Mouse (Mus musculus) telencephalon, adult 2 months (tissue): Measurements from ENCODE around the gene Fzd7.
A peak's percentile ranks its signal among the peaks of the same experiment; 100 is the strongest.

Experiments used
- DNase-seq: peaks from one replicate; pipeline ENCODE4 v3.0.0-alpha.2; 2011; ENCODE audit warnings: low read depth, low spot score

Fzd7 gene

DNA sequence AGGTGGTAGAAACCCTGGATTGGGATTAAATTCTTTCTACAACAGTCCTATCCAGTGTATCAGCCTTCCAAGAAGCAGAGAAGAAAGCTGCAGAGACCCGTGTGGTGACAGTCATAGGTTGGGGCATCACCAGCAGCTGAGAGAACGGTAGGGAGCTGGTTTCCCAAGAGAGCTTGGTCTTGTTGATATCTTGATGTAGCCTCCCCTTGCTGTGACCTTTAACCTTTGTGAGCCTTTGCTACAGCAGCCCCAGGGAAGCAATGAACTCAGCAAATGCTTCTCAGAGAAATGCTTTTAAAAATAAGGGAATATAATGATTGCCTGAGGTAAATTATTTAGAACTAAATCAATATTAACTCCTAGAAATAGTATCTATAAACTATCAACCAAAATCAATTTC lies 20.1 kb downstream of the Fzd7 start:
- no peak for DNase-seq

- no peak for DNase-seq
Observed at GRCm38 (mm10) chr1:59503659-59504301, 21.6 kb downstream of the Fzd7 start.

GRCm38 (mm10) chr1:59504302-59504700 lies 22.1 kb downstream of the Fzd7 start:
- no peak for DNase-seq

DNA sequence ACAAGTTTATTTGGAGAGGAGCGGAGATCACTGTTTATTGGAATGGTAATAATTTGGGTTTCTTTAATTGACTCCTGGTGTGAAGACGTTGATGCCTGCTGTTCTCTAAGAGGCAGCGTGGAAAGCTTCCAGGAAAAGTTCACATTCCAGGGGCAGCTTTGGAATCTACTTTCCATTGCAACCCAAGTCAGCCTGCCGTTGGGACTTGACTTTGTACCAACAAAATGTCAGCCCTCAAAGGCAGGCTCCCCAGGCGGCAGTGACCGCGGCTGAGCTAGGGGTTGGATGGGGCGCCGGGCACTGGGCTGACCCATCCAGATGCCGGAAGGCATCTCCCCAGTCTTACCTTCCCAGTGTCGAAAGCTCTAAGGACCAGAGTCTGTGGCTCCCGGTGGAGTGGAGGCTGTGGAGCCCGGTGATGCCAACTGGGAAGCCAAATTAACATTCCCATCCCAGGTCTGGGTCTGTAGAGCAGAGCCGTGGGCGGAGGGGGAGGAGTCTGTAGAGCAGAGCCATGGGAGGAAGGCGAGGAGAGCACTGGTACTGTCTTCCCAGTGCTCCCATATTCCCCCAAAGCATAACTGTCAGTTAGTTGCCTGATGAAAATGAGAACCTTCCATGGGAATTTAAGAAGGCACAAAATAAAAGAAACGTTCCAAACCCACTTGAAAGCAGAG lies 26.4 kb downstream of the Fzd7 start:
- DNase-seq: no peak

- DNase-seq: no peak
Observed at GRCm38 (mm10) chr1:59511566-59512270, 29.5 kb downstream of the Fzd7 start.

- peak; percentile 19 for DNase-seq
Observed at GRCm38 (mm10) chr1:59516026-59516917, 34.0 kb downstream of the Fzd7 start, which contains the start of gene Gm973. Gm973 (plus strand) TSS chr1:59516264.

DNA sequence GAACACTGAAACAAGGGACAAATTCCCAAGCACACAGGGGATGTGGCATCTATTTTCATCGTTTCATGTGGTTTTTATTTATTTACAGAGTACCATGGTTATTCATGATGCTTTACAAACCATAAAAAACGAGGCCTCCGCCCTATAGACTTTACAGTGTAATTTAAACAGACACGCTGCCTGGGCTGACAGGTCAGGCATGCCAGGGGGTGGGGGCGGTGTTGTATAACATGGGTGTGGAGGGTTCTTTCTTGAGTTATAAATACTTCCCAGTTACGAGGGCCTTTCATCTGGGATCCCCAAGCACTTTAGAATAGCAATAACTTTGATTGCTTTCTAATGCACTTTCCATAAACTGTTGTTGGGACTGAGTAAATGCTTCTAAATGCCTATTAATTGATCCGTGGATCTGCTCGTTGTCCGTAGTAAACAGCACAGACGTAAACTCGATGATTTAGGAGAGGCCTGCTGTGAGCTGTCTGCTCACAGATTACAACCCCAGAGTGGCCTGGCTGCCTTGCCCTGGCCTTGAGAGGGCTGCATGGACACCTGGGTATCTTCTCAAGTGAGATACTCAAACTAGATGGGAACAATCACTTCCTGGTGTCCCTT lies 38.1 kb downstream of the Fzd7 start:
- DNase-seq: no peak

DNA sequence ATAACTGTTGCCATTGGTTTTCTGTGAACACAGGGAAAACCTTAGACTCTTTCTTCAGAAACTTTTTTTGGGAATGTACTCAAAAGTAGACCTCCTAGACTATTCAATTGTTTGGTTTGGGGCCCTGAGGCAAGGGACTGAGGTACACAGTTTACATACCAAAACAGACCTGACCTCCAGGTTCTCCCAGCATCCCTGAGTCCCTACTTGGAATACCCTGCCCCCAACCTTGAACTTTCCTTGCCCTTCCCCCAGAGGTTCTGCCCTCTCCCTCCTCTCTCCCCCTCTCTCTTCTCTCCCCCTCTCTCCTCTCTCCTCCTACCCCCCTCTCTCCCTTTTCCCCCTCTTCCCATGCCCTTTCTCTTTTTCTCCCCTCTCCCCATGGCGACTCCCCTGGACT lies 40.2 kb downstream of the Fzd7 start:
- no peak for DNase-seq

DNA sequence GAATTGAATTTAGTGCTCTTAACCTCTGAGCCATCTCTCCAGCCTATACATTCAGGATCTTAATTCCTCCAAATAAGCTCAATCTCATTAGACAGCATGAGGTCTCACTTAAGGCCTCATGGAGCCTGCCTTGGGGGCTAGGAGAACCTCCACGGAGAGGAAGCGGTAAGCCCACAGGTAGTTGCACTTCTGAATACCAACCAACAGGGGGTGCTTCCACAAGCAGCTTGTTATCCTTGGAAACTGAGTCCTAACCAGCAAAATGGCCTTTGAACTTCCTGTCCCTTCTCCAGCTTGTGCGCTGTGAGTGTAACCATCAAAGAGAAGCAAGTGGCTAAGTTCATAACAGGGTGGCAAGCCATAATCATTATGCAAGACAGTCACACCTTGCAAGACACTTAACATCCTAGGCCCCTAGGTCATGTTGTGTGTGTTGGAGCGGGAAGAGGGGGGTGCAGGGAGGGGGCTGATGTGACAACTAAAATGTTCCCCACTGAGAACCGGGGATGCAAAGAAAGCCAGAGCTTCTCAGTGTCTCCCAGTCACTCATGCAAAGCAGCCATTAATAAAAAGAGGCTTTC lies 41.2 kb downstream of the Fzd7 start:
- DNase-seq: no peak

DNA sequence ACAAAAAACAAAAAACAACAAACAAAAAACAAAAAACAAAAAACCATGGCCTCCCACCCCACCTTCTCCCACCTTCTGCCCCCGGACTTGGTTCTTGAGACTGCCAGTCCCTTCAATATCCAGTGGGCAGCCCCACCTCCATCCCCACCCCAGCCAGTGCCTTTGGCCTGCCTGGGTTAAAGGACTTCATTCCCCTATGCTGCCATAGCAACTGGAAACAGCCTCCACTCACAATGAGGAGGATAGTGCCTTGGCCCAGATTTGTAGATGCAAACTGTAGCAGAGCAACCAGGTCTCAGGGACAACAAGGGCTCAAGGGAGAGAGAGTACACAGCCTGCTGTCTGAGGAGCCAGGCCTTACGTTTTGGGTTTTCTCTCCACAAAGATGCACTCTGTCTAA lies 41.8 kb downstream of the Fzd7 start:
- DNase-seq: no peak

- no peak for DNase-seq
Observed at GRCm38 (mm10) chr1:59524759-59525158, 42.5 kb downstream of the Fzd7 start.

DNA sequence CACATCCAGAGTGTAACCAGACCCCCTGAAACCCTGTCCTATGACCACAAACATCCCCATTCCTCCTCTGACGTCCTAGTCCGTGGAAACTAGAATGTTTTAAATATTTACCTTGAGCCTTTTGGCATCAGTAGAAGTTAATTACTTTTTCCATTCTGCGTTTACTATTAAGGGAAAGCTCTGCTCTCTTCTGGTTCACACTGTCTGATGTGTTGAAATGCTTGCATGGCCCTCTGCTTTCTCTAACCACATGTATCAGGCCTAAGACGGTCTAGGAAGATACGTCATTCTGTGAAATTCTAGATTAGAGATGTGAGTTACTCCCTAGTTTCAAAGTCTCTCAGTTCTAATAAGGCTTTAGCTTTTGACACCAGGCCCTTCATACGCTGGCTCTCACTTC lies 45.0 kb downstream of the Fzd7 start:
- DNase-seq: no peak

DNA sequence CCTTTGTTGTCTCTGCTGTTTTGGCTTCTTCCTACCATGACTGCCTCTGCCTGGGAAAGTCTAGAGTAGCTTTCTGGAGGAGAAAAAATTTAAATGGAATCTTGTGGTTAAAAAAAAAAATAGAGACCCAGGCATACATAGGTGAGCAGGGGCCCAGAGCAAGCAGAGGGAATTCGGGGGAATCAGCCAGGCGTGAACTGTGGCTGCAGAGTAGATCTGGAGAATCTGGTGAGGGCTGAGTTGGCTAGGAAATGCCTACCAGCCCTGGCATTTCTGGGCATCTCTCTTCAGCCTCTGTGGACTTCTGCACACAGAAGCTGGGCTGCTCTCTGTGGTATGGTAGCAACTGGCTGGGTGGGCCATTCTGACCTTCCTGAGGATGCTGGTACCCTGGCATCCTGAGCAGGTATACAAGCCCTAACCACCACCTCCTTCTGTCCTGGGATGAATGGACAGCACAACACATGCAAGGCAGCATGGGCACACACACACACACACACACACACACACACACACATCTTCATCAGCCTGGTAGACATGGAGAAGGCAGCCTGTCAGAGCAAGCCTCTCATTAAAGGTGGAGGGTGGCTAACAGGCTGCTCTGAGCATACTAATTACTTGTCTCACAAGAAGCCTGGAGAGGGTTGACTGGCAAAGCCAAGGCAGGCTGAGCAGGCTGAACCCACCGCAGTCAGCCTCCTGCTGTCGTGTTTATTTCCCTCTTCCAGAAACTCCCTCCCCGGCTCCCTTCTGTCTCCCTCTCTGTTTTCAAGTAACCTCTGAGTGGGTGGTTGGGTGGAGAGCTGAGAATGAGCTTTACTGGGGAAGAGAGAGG lies 53.0 kb downstream of the Fzd7 start:
- DNase-seq: peak; percentile 71
